Mouse (Mus musculus) gastrocnemius, postnatal 4 days (tissue): ENCODE results near the gene Oprl1. TPM values are rescaled to one million over a fixed set of nuclear protein-coding genes. Genes with fewer than 3 reads are reported as not detected.

Experiments
- DNase-seq, 2 experiments: peaks; one replicate each; pipeline ENCODE4 v3.0.0; 2021 to 2022; ENCODE audit warnings: low spot score in 2 of 2, mixed read lengths in 2 of 2
- long read RNA-seq, 2 experiments: library from polyadenylated mRNA; stranded (forward); transcript quantifications; one replicate each; pipeline ENCODE4 v2.0.0; 2021
- total RNA-seq, 2 experiments: library from RNA; stranded (reverse); gene quantifications; 2 replicates each; pipeline ENCODE4 v1.2.3; 2021

Oprl1 gene
- total RNA-seq, result not detected
- long read RNA-seq, experiment 1, result 0 reads
- long read RNA-seq, experiment 2, result 0 reads

DNA sequence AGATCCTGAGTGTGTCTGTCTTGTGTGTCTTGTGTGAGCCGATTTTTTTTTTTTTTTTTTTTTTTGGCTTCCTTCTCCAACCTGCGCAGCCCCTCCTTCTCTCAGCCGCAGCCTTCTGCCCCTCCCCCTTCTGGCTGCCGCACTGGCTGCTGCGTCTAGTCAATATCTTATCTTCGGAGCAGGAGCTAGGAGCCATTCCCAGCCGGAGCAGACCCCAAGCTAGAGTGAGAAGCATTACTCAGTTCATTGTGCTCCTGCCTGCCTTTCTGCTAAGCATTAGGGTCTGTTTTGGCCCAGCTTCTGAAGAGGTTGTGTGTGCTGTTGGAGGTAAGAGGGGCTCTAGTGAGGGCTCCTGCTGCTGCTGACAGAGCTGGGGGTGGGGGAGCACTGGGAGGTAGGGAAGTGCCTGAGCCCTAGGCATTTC lies at the start of gene Oprl1:
TSS of gene Oprl1 (plus strand) at position 114 of the 424 bp plus-strand sequence.
- no peak for DNase-seq

- no peak for DNase-seq
Measured at GRCm38 (mm10) chr2:181670285-181670912, 44.4 kb upstream of the Oprl1 start.

GRCm38 (mm10) chr2:181670913-181671311 lies 43.9 kb upstream of the Oprl1 start:
- DNase-seq, result no peak

GRCm38 (mm10) chr2:181671326-181671725 lies 43.5 kb upstream of the Oprl1 start, which contains the start of gene Sox18:
Gene Sox18 (minus strand): TSS chr2:181671640.
- DNase-seq, result peak in 1 of 2 experiments; percentile 24

- no peak for DNase-seq
Measured at GRCm38 (mm10) chr2:181671984-181672383, 42.8 kb upstream of the Oprl1 start.

GRCm38 (mm10) chr2:181673501-181673900 lies 41.3 kb upstream of the Oprl1 start:
- no peak for DNase-seq

GRCm38 (mm10) chr2:181674934-181675333 lies 39.9 kb upstream of the Oprl1 start:
- no peak for DNase-seq

- DNase-seq, result peak in 1 of 2 experiments; percentile 47
Measured at GRCm38 (mm10) chr2:181675454-181675853, 39.4 kb upstream of the Oprl1 start.

- no peak for DNase-seq
Measured at GRCm38 (mm10) chr2:181676424-181676823, 38.4 kb upstream of the Oprl1 start.

GRCm38 (mm10) chr2:181677096-181677754 lies 37.6 kb upstream of the Oprl1 start:
- DNase-seq, result no peak

DNA sequence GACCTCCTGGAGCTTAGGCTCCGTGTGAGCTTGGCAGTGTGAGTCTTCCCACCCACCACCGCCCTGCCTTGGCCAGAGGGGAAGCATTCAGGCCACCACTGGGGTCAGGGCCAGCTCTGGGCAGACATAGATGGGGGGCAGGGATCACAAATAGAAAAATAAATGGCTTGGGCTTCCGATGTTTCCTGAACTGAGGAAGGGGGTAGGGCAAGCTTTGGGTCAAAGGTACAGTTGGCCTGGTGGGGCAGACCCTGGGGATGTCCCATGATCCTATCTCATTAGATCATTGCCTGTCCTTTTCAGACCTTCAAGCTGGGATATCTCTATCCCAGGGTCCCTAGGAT lies 37.1 kb upstream of the Oprl1 start:
- DNase-seq, result no peak

DNA sequence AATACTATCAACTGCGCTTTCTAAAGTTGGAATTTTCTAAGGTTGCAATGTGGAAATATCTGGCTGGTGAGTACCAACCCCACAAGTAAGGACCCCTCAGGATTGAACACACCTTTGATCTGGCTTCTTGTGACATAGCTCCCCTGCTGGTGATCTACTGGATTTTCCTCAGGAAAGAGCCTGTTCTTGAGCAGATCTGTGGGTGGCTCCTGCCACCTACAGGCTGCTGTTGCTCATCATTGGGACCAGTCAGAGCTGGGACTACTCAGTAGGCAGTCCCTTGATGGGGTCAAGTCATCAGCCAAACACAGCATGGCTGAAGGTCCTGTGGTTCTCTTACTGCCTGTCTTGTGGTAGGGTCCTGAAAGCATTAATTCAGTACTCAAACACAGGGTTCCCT lies 36.0 kb upstream of the Oprl1 start:
- peak in 1 of 2 experiments; percentile 69 for DNase-seq

GRCm38 (mm10) chr2:181679951-181680715 lies 34.7 kb upstream of the Oprl1 start, which contains the start of gene Tcea2:
Gene Tcea2 (plus strand): TSS chr2:181680310.
- DNase-seq, result peak in 1 of 2 experiments; percentile 64

DNA sequence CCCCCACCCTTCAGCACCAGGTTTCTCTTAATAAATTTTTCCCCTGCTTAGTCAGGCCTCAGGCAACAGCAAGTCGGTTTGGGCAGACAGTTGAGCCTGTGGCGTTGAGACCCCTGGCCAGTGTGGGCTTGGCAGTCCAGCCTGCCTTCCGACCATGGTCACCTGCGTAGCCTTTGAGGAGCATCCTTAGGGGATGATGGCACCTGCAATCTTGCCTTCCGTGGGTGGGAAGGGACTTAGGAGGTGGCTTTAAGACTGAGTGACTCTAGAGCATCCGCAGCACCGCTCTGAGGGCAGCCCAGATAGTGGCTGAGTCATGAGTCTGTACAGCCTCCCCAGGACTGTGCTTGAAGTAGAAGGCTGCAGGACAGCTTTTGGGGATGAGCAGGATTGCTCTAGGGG lies 34.1 kb upstream of the Oprl1 start:
- no peak for DNase-seq

DNA sequence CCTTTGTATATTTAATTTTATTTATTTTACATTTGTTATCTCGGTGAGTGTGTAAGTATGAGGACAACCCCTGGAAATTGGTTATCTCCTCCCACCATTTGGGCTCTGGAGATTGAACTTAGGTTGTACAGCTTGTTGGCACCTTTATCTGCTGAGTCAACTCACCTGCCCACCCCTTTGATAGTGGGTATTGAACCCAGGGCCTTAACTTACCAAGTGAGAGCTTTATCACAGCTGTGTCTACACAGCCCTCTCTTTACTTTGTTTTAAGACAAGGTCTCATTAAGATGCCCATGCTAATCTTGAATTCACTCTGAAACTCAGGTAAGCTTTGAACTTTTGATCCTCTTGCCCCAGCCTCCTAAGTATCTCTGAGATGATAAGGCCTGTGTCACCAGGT lies 32.8 kb upstream of the Oprl1 start:
- no peak for DNase-seq

DNA sequence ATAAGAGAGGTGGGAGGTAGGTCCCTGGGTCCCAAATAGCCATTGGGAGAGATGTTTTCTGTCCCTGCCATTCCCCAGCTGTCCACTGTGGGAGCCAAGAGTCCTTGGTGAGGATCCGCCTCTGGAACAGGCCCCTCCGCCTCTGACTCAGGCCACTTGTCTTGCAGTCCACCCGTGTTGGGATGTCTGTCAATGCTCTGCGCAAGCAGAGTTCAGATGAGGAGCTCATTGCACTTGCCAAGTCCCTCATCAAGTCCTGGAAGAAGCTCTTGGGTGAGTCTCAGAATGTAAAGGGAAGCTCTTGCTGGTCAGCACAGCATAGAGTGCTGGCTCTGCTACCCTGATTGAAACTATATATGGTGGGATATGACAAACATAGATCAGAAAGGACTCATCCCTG lies 31.4 kb upstream of the Oprl1 start:
- no peak for DNase-seq

DNA sequence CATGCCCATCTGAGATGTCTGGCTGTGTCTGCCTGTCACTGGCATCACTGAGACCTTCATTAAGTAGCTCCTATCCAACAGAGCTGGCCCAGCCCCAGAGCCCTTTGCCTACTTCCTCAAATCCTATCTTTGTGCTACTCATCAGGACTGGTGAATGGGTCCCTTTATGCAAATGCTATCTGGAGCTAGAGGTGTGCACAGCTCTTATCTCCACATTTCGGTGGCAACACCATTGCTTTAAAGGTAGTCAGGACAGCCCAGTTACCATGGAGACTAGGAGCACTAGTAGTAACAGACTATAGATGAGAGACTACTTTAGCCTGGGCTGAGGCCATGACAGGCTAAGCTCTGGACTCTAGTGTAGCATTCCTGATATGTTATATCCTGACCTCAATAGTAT lies 30.1 kb upstream of the Oprl1 start:
- DNase-seq, result no peak

GRCm38 (mm10) chr2:181685686-181686085 lies 29.1 kb upstream of the Oprl1 start:
- DNase-seq, result peak in 1 of 2 experiments; percentile 4

DNA sequence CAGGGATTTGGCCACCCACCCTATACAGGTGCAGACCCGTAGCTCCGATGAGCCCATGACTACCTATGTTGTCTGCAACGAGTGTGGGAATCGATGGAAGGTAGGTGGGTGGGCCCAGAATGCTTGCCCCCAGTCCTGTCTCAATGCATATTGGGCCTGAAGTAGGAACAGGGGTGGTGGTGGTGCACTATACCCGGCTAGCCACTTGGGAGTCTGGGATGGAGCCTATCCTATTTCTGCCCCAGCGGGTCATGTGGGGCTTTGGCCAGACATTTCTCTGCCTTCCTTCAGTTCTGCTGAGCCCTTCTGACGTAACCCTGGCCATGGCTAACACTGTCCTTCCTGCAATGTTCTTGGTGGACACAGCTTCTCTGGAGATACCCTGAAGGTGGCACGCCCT lies 27.2 kb upstream of the Oprl1 start:
- peak; percentile 5 to 12 for DNase-seq

- peak in 1 of 2 experiments; percentile 14 for DNase-seq
Measured at GRCm38 (mm10) chr2:181689466-181690160, 25.2 kb upstream of the Oprl1 start.

- DNase-seq, result peak; percentile 4 to 9
Measured at GRCm38 (mm10) chr2:181691083-181691482, 23.7 kb upstream of the Oprl1 start.
